Mouse (Mus musculus) heart, postnatal 0 days (tissue): ENCODE results near the gene Pla2r1.

Experiments used
- CTCF ChIP-seq: IDR thresholded peaks from 2 replicates; pipeline ENCODE4 v1.5.1; 2016; ENCODE audit warnings: antibody characterized with exemption, control low read depth, low read depth
- EP300 ChIP-seq: IDR thresholded peaks from 2 replicates; pipeline ENCODE4 v1.6.1; 2016; ENCODE audit warnings: antibody characterized with exemption, low read depth

- TF ChIP-seq CTCF: no peak
- TF ChIP-seq EP300: no peak
These were observed 14.4 kb downstream of the Pla2r1 start for GRCm38 (mm10) chr2:60538710-60539109.
